Comparison of ENCODE assay signal across 20 mouse cellular contexts in genomic region chr8:88298733-88299103, GRCm38 (mm10). TPM values are rescaled to one million over a fixed set of nuclear protein-coding genes. Genes with fewer than 3 reads are reported as not detected.
A peak's percentile ranks its signal among the peaks of the same experiment; 100 is the strongest.
DNase-seq lines count a peak whose midpoint lies in the region; ATAC-seq and TF ChIP-seq lines count a peak whose summit lies in the region.
"Had no signal": no experiment of that assay in that cellular context is flagged by ENCODE, and none has a peak within 500 bp of the region (broad histone marks: within the 10 kb centered on the region; RNA-seq: fewer than 3 reads in every experiment).

No protein-coding gene starts in this region.

- no peak for DNase-seq in hindbrain, embryonic 10.5 days (ENCODE audit: low spot score)
- DNase-seq in G1E (ENCODE audit: low spot score): no peak
- DNase-seq in adrenal gland, postnatal 25 days: no peak
- no peak for DNase-seq in embryo, embryonic 11 days
- DNase-seq: adrenal gland, postnatal 10 days; gastrocnemius, postnatal 25 days; kidney, adult 9 months; kidney, postnatal 36 days; layer of hippocampus, postnatal 36 days; lung, adult 2 months; midbrain, embryonic 14.5 days; right cerebral cortex, postnatal 14 days; thymus, adult 18-20 months had no signal

- H3K9ac ChIP-seq in hindbrain, embryonic 16.5 days (ENCODE audit: low read depth, low read length): no peak overlapping the region
- H3K9ac ChIP-seq in liver, embryonic 16.5 days (ENCODE audit: low read depth, low read length): peak overlapping the region; percentile 63; the same call in 1 of the 2 replicates
- H3K9ac ChIP-seq: hindbrain, embryonic 15.5 days; intestine, embryonic 15.5 days; limb, embryonic 12.5 days had no signal

- WGBS in hindbrain, embryonic 10.5 days: 90% methylated on average over 10 of the region's 10 CpGs
- WGBS in hindbrain, embryonic 16.5 days: 86% methylated on average over 10 of the region's 10 CpGs
- WGBS in liver, embryonic 16.5 days (ENCODE audit: insufficient replicate concordance): 66% methylated on average over 10 of the region's 10 CpGs

- peak overlapping the region; percentile 67; the same call in 1 of the 2 replicates for H3K27ac ChIP-seq in hindbrain, embryonic 10.5 days
- H3K27ac ChIP-seq in hindbrain, embryonic 16.5 days (ENCODE audit: low read depth, low read length): no peak overlapping the region
- peak overlapping the region; percentile 91 for H3K27ac ChIP-seq in bone marrow macrophage, adult 2 months (ENCODE audit: insufficient read depth, low read depth, low read length)
- H3K27ac ChIP-seq in liver, embryonic 16.5 days (ENCODE audit: low read length): peak overlapping the region; percentile 91
- H3K27ac ChIP-seq: hindbrain, embryonic 15.5 days; intestine, embryonic 15.5 days; limb, embryonic 12.5 days had no signal

- H3K4me2 ChIP-seq in hindbrain, embryonic 16.5 days (ENCODE audit: low read length): no peak overlapping the region
- H3K4me2 ChIP-seq in liver, embryonic 16.5 days (ENCODE audit: low read depth, low read length): peak overlapping the region; percentile 47
- H3K4me2 ChIP-seq: hindbrain, embryonic 15.5 days; intestine, embryonic 15.5 days; limb, embryonic 12.5 days had no signal

- no peak overlapping the region for H3K4me3 ChIP-seq in hindbrain, embryonic 10.5 days
- no peak overlapping the region for H3K4me3 ChIP-seq in hindbrain, embryonic 16.5 days (ENCODE audit: low read length)
- peak overlapping the region; percentile 60; the same call in 1 of the 2 replicates for H3K4me3 ChIP-seq in G1E (ENCODE audit: low read depth, low read length)
- H3K4me3 ChIP-seq in bone marrow macrophage, adult 2 months (ENCODE audit: insufficient read depth, low read length): peak overlapping the region; percentile 15; the same call in 1 of the 2 replicates
- H3K4me3 ChIP-seq in liver, embryonic 16.5 days (ENCODE audit: low read depth, low read length): peak overlapping the region; percentile 0; the same call in 1 of the 2 replicates
- H3K4me3 ChIP-seq: embryonic facial prominence, embryonic 10.5 days; hindbrain, embryonic 15.5 days; intestine, embryonic 15.5 days; limb, embryonic 12.5 days had no signal

- H3K27me3 ChIP-seq in hindbrain, embryonic 10.5 days (ENCODE audit: insufficient read depth, poor library complexity, severe bottlenecking): no peaks in the 10 kb centered on the region
- no peaks in the 10 kb centered on the region for H3K27me3 ChIP-seq in hindbrain, embryonic 16.5 days (replicated peaks; ENCODE audit: control insufficient read depth, insufficient read depth, low read length)
- H3K27me3 ChIP-seq in G1E (ENCODE audit: insufficient read depth, low read length): no peaks in the 10 kb centered on the region
- no peaks in the 10 kb centered on the region for H3K27me3 ChIP-seq in liver, embryonic 16.5 days (ENCODE audit: control insufficient read depth, insufficient read depth, low read depth, low read length)
- H3K27me3 ChIP-seq: hindbrain, embryonic 15.5 days; intestine, embryonic 15.5 days; limb, embryonic 12.5 days had no signal

- H3K9me3 ChIP-seq in hindbrain, embryonic 10.5 days: no peaks in the 10 kb centered on the region
- no peaks in the 10 kb centered on the region for H3K9me3 ChIP-seq in hindbrain, embryonic 16.5 days (ENCODE audit: control insufficient read depth, low read length)
- no peaks in the 10 kb centered on the region for H3K9me3 ChIP-seq in G1E (replicated peaks)
- no peaks in the 10 kb centered on the region for H3K9me3 ChIP-seq in liver, embryonic 16.5 days (replicated peaks; ENCODE audit: control insufficient read depth, low read length)
- H3K9me3 ChIP-seq: embryonic facial prominence, embryonic 10.5 days; hindbrain, embryonic 15.5 days; intestine, embryonic 15.5 days; limb, embryonic 12.5 days had no signal

- no peaks in the 10 kb centered on the region for H3K36me3 ChIP-seq in hindbrain, embryonic 10.5 days
- no peaks in the 10 kb centered on the region for H3K36me3 ChIP-seq in hindbrain, embryonic 16.5 days (ENCODE audit: control insufficient read depth, insufficient read depth, low read length)
- H3K36me3 ChIP-seq in G1E (replicated peaks): peaks cover 94% of the 10 kb centered on the region
- H3K36me3 ChIP-seq in liver, embryonic 16.5 days (ENCODE audit: control insufficient read depth, insufficient read depth): no peaks in the 10 kb centered on the region; the same call in 1 of the 2 replicates
- H3K36me3 ChIP-seq: embryonic facial prominence, embryonic 10.5 days; hindbrain, embryonic 15.5 days; intestine, embryonic 15.5 days; limb, embryonic 12.5 days had no signal

- no peak for TF ChIP-seq CTCF in G1E (IDR thresholded peaks at IDR 0.05; ENCODE audit: low read depth, low read length)
- TF ChIP-seq CTCF in bone marrow macrophage, adult 2 months (IDR thresholded peaks at IDR 0.05; ENCODE audit: low read depth, low read length): no peak

- H3K4me1 ChIP-seq in hindbrain, embryonic 10.5 days (replicated peaks): peaks cover 43% of the 10 kb centered on the region
- no peaks in the 10 kb centered on the region; the same call in 1 of the 2 replicates for H3K4me1 ChIP-seq in hindbrain, embryonic 16.5 days (ENCODE audit: control insufficient read depth, insufficient read depth, low read depth, low read length)
- peaks cover 96% of the 10 kb centered on the region for H3K4me1 ChIP-seq in G1E (ENCODE audit: insufficient read depth, low read depth, low read length)
- peaks cover 68% of the 10 kb centered on the region for H3K4me1 ChIP-seq in bone marrow macrophage, adult 2 months (ENCODE audit: control insufficient read depth, insufficient read depth, low read length)
- H3K4me1 ChIP-seq in liver, embryonic 16.5 days (ENCODE audit: control insufficient read depth, low read depth, low read length): peaks cover 80% of the 10 kb centered on the region
- H3K4me1 ChIP-seq: hindbrain, embryonic 15.5 days had no signal

- no peak for TF ChIP-seq POLR2A in bone marrow macrophage, adult 2 months (IDR thresholded peaks at IDR 0.05; ENCODE audit: borderline replicate concordance, low read depth, low read length)

- no peak for ATAC-seq in hindbrain, embryonic 16.5 days
- ATAC-seq in G1E (ENCODE audit: extremely low read depth, insufficient number of reproducible peaks, low FRiP score, poor library complexity, severe bottlenecking): no peak
- ATAC-seq in liver, embryonic 16.5 days (ENCODE audit: low read depth): no peak

RNA-seq across cellular contexts. Expression of gene Adcy7, which starts 26.5 kb away (rescaled TPM):
- 2.9 and 4.1 TPM in 2 replicates for polyA plus RNA-seq in hindbrain, embryonic 10.5 days (2016; fragmentation: Nextera tagmentation; extraction: Ambion mirVana)
- 7.0 and 8.3 TPM in 2 replicates for polyA plus RNA-seq in hindbrain, embryonic 16.5 days (2015; fragmentation: Nextera tagmentation; extraction: Ambion mirVana)
- total RNA-seq in G1E (2014; fragmentation: Nextera tagmentation): 95.9 and 117 TPM in 2 replicates
- 129 and 140 TPM in 2 replicates for total RNA-seq in G1E (2017)
- polyA plus RNA-seq in G1E (2012): 69.8 and 70.0 TPM in 2 replicates
- 145 and 146 TPM in 2 replicates for polyA plus RNA-seq in bone marrow macrophage, adult 2 months (2012; ENCODE audit: insufficient read depth, insufficient read length, missing spikeins)
- polyA plus RNA-seq in liver, embryonic 16.5 days (2015; fragmentation: Nextera tagmentation; extraction: Ambion mirVana): 18.5 and 19.8 TPM in 2 replicates
- total RNA-seq in adrenal gland, postnatal 25 days (2021): 5.4 and 8.4 TPM in 2 replicates

Comparison
In these comparisons a context has a peak if more than half of its experiments do, and no peak if none do; other contexts are left out.
1. H3K4me3 ChIP-seq: peak in G1E (single experiment), bone marrow macrophage, adult 2 months (single experiment) and liver, embryonic 16.5 days (single experiment); none in hindbrain, embryonic 10.5 days (single experiment) and hindbrain, embryonic 16.5 days (single experiment).